Mouse (Mus musculus): Measurements from ENCODE around the gene Mical1. TPM values are rescaled to one million over a fixed set of nuclear protein-coding genes. Genes with fewer than 3 reads are reported as not detected.

Gene Mical1
- polyA plus RNA-seq, 2 experiments, result 2.6 to 2.8 TPM

GRCm38 (mm10) chr10:41477018-41477277 is 834 bp downstream of the Mical1 start:
- whole genome bisulfite sequencing (ENCODE audit: insufficient replicate concordance), result 1% methylated on average over 9 of the region's 9 CpGs
- peaks cover 34 to 52% of the 10 kb centered on the region in 2 experiments for H3K4me1 ChIP-seq (replicated peaks; ENCODE audit: control insufficient read depth in 2 of 2, insufficient read depth in 2 of 2, low read length in 1 of 2)
- no peak overlapping the region; the same call in 1 of the 2 replicates for H3K27ac ChIP-seq
- TF ChIP-seq EP300 (IDR thresholded peaks at IDR 0.05; ENCODE audit: low read depth) (no peak), CTCF (IDR thresholded peaks at IDR 0.05; ENCODE audit: low read depth) (no peak)
- H3K9me3 ChIP-seq (ENCODE audit: control insufficient read depth, low read length), result no peaks in the 10 kb centered on the region
- H3K4me2 ChIP-seq (ENCODE audit: low read depth), result peak overlapping the region; percentile 79
- ATAC-seq (ENCODE audit: insufficient read depth), result no peak
- H3K36me3 ChIP-seq (replicated peaks; ENCODE audit: control insufficient read depth, insufficient read depth, low read depth), result no peaks in the 10 kb centered on the region
- H3K4me3 ChIP-seq (ENCODE audit: insufficient read depth in 1 of 2, low read depth in 2 of 2, low read length in 2 of 2), result peak overlapping the region; percentile 54 to 66
- DNase-seq (ENCODE audit: low read depth in 3 of 3, low spot score in 3 of 3), result no peak
- peak overlapping the region; percentile 47 for H3K9ac ChIP-seq (replicated peaks)
- no peaks in the 10 kb centered on the region for H3K27me3 ChIP-seq (ENCODE audit: control insufficient read depth, insufficient read depth, low read length)

- TF ChIP-seq CTCF (IDR thresholded peaks at IDR 0.05; ENCODE audit: low read depth) (0 out of 2 replicates have a peak, but pooled peaks have one; percentile 13), EP300 (IDR thresholded peaks at IDR 0.05; ENCODE audit: low read depth) (no peak)
- Histone ChIP-seq H3K4me1 (replicated peaks; ENCODE audit: control insufficient read depth in 2 of 2, insufficient read depth in 2 of 2, low read length in 1 of 2) (peaks cover 34 to 50% of the 10 kb centered on the region in 2 experiments), H3K4me3 (ENCODE audit: insufficient read depth in 1 of 2, low read depth in 2 of 2, low read length in 2 of 2) (peak overlapping the region; percentile 54 to 66), H3K36me3 (replicated peaks; ENCODE audit: control insufficient read depth, insufficient read depth, low read depth) (no peaks in the 10 kb centered on the region), H3K27me3 (ENCODE audit: control insufficient read depth, insufficient read depth, low read length) (no peaks in the 10 kb centered on the region), H3K9ac (replicated peaks) (peak overlapping the region; percentile 47), H3K27ac (no peak overlapping the region; the same call in 1 of the 2 replicates), H3K4me2 (ENCODE audit: low read depth) (peak overlapping the region; percentile 79), H3K9me3 (ENCODE audit: control insufficient read depth, low read length) (no peaks in the 10 kb centered on the region)
- ATAC-seq (ENCODE audit: insufficient read depth), result peak; percentile 53
- 4% methylated on average over 20 of the region's 20 CpGs for WGBS (ENCODE audit: insufficient replicate concordance)
- DNase-seq (ENCODE audit: low read depth in 3 of 3, low spot score in 3 of 3), result peak in 1 of 3 experiments; percentile 43
Observed at GRCm38 (mm10) chr10:41477278-41478181, 1.4 kb downstream of the Mical1 start.

- no peak overlapping the region for H3K9ac ChIP-seq (replicated peaks)
- no peak overlapping the region for H3K4me2 ChIP-seq (ENCODE audit: low read depth)
- 66% methylated on average over 3 of the region's 3 CpGs for WGBS (ENCODE audit: insufficient replicate concordance)
- no peaks in the 10 kb centered on the region for H3K36me3 ChIP-seq (replicated peaks; ENCODE audit: control insufficient read depth, insufficient read depth, low read depth)
- H3K27ac ChIP-seq, result no peak overlapping the region
- no peaks in the 10 kb centered on the region for H3K27me3 ChIP-seq (ENCODE audit: control insufficient read depth, insufficient read depth, low read length)
- H3K9me3 ChIP-seq (ENCODE audit: control insufficient read depth, low read length), result no peaks in the 10 kb centered on the region
- peaks cover 18 to 29% of the 10 kb centered on the region in 2 experiments for H3K4me1 ChIP-seq (replicated peaks; ENCODE audit: control insufficient read depth in 2 of 2, insufficient read depth in 2 of 2, low read length in 1 of 2)
- no peak for ATAC-seq (ENCODE audit: insufficient read depth)
- no peak for TF ChIP-seq EP300 (IDR thresholded peaks at IDR 0.05; ENCODE audit: low read depth)
- TF ChIP-seq CTCF (IDR thresholded peaks at IDR 0.05; ENCODE audit: low read depth), result no peak
- no peak overlapping the region for H3K4me3 ChIP-seq (ENCODE audit: insufficient read depth in 1 of 2, low read depth in 2 of 2, low read length in 2 of 2)
- DNase-seq (ENCODE audit: low read depth in 3 of 3, low spot score in 3 of 3), result no peak
Observed at GRCm38 (mm10) chr10:41479961-41480360, 3.8 kb downstream of the Mical1 start.

GRCm38 (mm10) chr10:41480938-41481880 is 5.1 kb downstream of the Mical1 start:
- no peak overlapping the region for H3K27ac ChIP-seq
- no peaks in the 10 kb centered on the region for H3K27me3 ChIP-seq (ENCODE audit: control insufficient read depth, insufficient read depth, low read length)
- no peaks in the 10 kb centered on the region for H3K9me3 ChIP-seq (ENCODE audit: control insufficient read depth, low read length)
- DNase-seq (ENCODE audit: low read depth in 3 of 3, low spot score in 3 of 3), result peak in 2 of 3 experiments; percentile 49 to 52
- peak; percentile 59 for ATAC-seq (ENCODE audit: insufficient read depth)
- no peak overlapping the region for H3K4me3 ChIP-seq (ENCODE audit: insufficient read depth in 1 of 2, low read depth in 2 of 2, low read length in 2 of 2)
- H3K4me1 ChIP-seq (replicated peaks; ENCODE audit: control insufficient read depth in 2 of 2, insufficient read depth in 2 of 2, low read length in 1 of 2), result peaks cover 6 to 19% of the 10 kb centered on the region in 2 experiments
- TF ChIP-seq CTCF (IDR thresholded peaks at IDR 0.05; ENCODE audit: low read depth) (peak; percentile 24; the same call in 1 of the 2 replicates), EP300 (IDR thresholded peaks at IDR 0.05; ENCODE audit: low read depth) (no peak)
- H3K9ac ChIP-seq (replicated peaks), result no peak overlapping the region
- WGBS (ENCODE audit: insufficient replicate concordance), result 40% methylated on average over 33 of the region's 33 CpGs
- H3K36me3 ChIP-seq (replicated peaks; ENCODE audit: control insufficient read depth, insufficient read depth, low read depth), result no peaks in the 10 kb centered on the region
- H3K4me2 ChIP-seq (ENCODE audit: low read depth), result peak overlapping the region; percentile 20
